Mouse (Mus musculus) cerebellum, adult (tissue): ENCODE data around the gene Lama4.

ENCODE experiments used
- ATAC-seq: cut with Nextera tagmentation; 2 replicates; pipeline ENCODE4 v1.9.2; 2017; ENCODE audit warnings: mild to moderate bottlenecking, moderate library complexity, mixed read lengths; ENCODE audit not compliant: insufficient number of reproducible peaks, low FRiP score, low TSS enrichment

Gene Lama4

DNA sequence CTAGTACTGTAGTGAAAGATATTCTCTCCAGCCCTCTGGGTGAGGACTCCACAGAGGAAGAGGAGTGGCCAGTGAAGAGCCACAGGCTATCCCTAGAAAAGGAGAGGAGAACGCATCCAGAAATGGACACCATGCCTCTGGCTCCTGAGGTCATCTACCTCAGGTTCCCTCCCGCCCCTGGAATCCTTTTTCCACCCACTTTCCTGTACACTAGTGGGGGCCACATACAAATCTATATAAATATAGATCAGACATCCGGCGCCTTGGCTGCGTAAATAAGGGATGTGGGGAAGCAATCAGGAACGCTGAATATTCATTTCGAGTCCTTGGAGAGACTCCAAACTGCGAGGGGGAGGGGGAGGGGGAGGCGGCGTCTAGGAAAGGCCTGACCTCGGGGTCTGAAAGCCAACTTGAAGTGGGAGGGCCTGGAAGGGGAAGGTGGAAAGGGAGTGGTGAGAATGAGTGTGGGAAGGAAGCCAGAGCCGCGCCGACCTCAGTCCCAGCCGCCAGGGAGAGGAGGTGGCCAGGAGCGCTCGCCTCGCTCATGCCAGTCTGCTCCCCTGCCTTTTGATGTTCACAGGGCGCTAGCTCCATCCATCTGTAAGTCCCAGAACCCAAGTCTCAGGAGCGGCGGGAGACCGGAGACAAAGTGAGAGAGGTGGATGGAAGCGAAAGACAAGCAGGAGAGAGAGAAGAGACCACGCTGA, at the start of gene Lama4:
Lama4 (plus strand) TSS at position 441 of the 707 bp plus-strand sequence.
- ATAC-seq = no peak

DNA sequence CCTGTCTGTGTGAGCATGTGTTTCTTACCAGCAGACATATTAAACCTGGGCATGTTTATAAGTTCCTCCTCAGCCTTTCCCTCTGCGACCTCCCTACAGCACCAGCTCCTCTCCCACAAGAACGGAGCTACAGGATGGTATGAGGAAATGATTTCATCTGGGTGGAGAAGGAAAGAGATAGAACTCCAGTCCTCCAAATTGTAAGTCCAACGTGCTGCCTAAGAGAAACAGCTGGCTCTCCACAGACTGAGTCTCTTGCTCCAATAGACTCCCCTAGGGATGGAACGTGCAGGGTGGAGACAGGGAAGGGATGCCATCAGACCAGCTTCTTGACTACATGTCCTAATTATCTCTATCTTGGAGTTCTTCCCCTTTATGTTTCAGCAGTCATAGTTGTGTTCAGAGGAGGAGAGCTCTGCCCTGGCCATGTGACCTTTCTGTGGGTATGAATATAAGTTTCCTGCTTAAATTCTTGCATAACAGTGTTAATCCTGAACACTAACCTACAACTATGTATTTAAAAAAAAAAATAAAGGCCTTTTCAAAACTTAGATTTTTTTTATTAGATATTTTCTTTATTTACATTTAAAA, 49.2 kb upstream of the Lama4 start:
- no peak for ATAC-seq

DNA sequence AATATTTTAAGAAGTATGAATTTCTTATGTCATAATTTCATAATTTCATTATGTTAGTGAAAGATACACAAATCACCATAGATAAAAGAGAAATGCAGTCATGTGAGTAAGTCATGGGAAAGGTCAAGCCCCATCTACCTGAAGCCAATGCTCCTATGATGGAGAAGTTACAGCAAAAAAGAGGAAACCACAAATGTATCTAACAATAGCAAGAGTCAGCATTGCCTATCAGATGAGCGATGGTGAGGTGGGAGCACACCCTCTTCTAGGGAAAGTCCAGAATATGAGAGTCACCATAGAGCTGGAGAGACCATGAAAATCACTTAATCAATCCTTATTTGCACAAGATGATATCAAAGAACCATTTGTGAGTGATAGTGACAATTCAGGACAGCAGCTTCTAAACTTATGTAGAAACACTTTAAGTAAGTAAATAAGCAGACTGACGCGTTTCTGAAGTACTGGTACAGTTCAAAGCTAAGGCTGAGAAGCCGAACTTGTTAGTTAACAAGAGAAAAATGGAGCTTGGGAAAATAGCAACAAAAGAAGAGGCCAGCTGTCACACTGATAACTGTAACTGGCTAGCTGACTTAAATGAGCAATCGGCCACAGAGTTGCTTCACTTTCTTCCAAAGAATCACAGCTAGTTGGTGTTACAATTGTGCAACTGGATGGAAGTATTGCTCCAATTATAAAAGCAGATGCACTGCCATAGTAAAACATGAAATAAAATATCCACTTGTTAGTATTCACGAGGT, 36.2 kb upstream of the Lama4 start:
- ATAC-seq = no peak

DNA sequence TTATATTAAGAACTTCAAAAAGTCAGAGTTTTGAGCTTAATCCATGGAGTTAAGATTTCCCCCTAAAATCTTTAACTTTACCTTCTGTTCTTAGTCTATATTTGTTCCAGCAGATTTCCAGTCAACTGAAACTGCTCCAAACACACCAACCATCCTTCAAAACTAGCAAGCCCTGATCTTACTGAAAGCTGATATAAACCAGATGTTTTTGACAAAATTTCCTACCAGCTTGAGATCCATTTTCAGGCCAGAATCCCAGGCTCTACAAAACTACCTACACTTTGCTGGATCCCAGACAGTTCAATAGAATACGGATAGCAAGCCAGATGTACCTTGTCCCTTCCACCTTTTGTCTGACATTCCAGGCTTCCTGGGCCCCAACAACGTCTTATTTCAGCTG, 20.6 kb upstream of the Lama4 start:
- ATAC-seq = no peak

DNA sequence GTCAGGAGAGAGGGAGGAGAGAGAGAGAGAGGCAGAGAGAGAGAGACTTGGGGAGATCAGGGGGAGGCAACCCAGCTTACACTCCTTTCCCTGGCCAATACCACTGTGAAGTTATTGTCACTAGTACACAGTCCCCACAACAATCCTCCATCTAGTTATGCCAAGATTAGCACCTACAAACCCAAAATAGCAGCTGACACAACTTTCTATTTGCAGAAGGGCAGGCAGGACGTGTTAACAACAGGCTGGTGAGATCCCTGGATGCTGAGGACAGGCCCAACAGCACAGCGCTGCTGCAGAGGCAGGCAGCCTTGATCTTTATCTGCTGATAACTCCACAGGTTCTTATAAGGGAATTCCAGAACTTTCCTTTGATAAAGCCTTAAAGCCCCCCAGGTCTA, 3.4 kb upstream of the Lama4 start:
- no peak for ATAC-seq

DNA sequence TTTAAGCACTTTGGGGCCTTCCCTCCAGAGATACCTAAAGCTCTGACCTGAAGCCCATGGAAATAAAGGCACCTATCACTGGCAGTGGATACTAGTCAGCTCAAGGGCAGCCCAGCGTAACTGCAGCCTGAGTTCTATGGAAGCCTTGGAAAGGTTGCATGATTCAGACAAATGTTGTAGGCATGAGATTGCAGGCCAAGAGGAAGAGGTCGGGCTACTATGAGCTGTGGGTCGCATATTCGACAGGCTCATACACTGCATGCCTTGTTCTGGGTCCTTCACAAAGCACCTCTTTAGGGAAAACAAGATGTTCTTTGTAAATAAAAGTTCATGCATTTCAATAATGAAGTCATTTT, 618 bp upstream of the Lama4 start:
- ATAC-seq = no peak

DNA sequence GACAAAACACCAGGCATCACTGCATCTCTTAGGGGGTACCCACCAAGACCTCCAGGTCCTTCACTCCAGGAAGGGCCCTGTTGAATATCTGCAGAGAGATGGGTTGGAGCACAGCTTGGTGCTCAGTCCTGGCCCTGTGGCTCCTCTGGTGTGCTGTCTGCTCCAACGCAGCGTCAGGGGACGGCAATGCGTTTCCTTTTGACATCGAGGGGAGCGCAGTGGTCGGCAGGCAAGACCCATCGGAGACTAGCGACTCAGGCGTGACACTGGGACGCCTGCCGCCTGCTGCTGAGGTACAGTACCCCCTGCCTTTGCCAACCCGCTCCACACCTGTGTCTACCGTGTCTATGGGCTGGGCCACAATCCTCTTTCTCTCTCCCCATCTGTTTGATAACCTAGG, 542 bp downstream of the Lama4 start:
- ATAC-seq = no peak

DNA sequence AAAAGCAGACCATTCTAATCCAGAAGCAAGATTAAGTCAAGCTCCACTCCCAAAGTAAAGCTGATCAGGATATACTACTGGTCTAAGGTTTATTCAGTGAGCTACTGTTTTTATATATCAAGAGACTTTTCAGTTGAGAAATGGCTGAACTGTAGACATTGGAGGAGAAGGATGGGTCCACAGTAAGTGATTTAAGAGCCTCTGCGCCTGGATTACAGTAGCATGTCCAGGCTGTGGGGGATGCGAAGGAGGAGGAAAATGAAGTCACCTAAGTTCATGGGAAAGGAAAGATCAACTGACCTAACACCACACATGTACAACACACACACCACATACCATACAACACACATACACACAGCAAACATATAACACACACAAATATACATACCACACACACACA, 1.3 kb downstream of the Lama4 start:
- ATAC-seq = no peak

DNA sequence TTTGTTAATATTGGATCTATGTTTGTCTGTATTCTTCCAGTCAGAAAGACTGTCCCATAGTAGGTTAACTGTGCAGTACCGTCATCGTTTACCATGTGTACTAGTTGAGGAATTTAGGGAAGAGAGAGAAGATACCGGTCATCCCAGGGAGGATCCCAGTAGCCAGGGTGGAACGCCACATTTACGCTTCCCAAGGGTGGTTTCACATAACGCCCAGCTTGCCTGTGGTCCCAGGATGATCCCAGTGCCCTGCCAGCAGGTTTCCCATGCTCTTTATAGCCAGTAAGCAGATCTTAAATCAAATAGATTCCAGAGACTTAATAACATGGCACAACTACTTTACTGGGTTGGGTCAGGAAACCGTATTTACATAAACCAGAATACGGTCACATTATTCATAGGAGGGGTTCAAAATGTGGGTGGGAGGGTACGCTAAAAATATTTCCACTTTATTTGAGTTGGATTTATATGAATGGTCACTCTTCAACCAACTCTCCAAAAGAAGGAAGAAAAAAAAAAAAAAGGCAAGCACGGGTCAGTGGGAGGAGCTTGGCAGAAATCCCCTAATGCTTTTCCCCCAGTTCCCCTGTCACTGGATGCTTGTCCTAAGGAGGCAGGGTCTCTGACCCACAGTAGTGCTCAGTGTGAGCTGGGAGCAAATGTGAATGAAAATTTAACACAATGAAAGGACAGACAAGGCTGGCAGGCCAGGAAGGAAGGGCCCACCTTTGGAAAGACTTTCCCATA, 3.2 kb downstream of the Lama4 start:
- ATAC-seq = no peak

DNA sequence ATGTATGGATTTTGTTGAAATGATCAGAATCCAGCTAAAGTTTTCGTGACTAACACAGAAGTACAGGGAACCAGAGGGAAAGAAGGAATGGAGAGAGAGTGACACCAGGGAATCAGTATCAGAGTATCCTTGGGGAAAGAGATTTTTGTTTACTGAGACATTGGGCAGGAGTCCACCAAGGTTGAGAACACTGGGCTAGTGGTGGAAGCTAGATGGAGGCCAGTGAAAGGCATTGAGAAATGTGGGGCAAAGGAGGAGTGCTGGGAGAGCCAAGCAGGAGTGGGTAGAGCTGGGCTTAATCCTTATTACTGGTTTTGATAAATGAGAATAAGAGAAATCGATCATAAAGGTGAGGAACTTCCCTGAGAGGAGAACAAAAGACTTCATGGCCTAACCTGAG, 4.2 kb downstream of the Lama4 start:
- no peak for ATAC-seq

DNA sequence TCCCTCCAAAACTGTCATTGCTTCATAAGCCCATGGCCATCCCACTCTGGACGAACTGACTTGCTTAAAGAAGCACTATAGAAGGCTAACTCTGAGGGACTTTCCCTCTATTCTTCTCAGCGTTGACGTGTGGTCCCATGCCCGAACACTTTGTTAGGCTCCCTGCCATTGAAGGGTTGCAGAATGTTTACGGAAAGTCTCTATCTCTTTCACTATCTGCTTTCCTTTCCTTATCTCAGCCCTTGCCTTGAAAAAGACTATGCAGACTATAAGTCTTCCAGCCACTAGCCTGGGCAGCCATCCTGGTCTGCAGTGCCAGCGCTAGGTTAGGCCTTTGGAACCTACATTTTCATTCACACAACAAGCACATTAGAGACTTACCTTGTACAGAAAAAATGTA, 4.7 kb downstream of the Lama4 start:
- ATAC-seq = no peak

DNA sequence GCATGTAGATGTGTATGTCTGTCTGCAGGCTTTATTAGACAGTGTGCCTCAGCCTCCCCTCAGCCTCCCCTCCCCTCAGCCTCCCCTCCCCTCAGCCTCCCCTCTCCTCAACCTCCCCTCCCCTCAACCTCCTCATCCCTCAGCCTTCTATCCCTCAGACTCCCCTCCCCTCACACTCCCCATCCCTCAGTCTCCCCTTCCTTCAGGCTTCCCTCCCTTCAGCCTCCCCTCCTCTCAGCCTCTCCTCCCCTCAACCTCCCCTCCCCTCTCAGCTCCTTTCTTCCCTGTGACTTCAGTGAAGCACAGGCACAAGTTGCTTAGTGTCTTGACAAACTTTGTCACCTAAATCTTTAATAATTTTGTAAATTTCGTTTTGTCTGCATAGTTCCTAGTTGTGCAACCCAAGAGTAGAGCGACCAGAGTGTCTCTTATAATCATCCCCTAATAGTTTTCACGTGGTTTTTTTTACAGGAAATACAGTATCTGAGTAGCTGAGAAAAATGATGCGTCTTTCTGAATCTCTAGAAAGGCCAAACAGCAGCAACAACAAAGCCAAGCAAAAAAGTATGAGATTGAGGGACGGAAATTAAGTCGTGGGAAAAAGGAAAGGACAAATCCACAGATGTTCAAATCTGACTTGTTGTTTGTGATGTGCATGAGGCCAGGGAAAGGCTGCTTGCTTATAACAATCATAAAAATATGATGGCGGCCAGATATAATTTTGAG, 7.1 kb downstream of the Lama4 start:
- no peak for ATAC-seq

DNA sequence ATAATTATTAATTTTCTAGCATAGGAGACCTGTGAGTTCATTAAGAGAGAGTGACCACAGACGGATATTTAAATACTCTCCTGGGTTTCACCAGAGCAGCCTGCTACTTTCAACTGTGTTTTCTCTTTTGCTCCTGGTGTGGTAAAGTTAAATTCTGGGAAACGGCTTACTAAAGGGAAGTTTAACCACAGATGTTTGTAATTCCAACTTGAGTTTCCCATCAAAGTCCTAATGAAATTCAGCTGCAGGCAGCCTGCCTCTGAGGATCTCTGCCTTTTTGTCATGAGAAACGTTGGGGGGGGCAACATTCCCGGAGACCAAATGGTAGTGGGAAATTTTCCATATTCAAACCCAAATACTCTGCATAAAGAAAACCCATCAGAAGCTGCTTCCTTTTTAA, 7.7 kb downstream of the Lama4 start:
- no peak for ATAC-seq

DNA sequence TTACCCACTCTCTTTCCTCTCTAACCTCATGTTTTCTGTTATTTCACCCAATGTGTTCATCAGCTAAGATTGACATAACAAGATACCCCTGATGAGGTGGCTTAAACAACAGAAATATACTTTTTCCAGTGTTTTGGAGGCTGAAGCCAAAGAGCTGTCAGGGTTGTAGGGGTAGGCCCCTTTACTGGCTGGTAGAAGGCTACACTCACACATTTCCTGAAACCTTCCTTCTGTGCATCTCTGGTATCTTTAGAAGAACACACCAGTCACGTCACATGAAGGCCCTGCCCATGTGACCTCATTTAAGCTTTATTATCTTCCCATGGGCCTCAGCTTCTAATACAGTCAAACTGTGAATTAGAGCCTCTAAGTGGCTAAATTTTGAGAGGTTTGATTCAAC, 12.9 kb downstream of the Lama4 start:
- no peak for ATAC-seq

DNA sequence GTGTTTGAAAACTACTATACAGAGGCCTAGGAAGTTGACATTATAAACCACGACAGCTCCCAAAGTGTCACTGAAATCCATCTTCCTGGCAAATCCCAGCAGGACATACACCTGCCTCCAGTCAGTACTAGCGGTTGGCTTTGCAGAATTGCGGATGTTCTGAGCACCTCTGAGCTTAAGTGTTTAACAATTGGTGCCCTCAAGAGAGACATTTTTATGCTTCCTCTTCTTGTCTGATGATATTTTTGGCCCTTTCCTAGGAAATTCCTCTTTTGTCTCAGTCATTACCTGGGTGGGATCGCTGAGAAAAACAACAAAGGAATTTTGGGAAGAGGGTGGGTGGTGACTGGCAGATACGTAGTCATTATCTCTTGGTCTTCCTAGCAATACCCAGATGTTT, 14.4 kb downstream of the Lama4 start:
- ATAC-seq = no peak

DNA sequence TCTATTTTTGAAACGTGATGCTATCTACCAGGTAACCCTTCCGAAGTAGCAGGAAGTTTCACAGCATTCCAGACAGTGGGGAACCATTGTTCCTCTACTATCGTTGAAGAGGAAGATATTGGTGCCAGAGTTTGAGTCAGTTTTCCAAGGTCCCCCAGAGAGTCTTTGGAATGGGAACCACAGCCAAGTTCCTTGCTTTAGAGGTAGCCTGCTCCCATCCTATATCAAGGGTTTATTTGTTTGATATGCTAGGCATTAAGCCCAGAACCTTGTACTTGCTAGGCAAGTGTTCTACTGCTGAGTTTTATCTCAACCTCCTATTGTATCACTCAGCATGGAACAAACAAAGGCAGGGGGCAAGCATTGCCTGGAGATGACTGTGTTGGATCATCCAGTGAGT, 15.7 kb downstream of the Lama4 start:
- no peak for ATAC-seq

DNA sequence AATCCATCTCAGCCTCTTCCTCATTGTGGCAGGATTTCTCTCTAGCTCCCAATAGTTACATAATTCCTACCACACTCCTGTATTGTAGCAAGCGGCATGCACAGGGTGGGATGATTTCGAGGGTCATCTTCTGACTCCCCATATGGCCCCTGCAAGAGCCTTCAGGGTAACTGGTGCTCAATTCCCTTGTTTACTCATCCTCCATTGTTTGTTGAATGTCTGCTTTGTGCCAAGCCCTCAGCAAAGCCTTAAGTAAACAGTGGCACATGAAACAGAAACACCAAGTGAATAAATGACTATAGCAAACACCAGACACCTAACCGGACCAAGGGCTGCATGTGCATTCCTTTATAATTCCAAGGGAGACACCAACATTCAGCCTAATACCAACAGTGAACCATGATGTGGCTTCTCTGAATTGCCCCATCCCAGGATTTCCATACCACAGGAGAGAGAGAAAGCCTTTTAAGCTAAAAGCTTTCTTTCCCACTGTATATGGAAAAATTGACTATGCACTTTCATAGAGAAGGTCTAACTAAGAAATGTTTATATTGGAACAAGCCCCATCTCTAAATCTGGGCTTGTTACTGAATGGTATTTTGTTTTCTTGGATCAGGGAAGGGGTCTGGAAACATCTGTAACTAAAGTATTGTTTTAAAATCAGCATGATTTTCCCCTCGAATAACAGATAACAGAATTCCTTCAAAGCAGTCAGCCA, 19.2 kb downstream of the Lama4 start:
- no peak for ATAC-seq

DNA sequence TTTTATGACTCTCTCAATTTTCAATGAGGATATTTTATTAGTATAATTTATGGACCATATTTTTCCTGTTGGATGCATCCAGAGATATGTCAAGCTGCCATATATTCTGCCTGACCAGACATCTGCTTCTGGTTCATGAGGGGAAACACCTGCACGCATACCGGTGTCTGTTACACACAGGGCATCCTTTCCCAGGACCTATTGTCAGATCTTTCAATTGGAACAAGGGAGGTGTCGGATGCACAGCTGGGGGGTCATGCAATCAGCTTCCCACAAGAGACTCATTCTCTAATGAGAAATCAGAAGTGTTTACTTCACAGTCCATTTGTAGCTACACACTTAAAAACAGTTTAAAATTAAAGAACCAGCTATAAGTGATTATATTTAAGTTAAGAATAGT, 20.7 kb downstream of the Lama4 start:
- ATAC-seq = no peak

DNA sequence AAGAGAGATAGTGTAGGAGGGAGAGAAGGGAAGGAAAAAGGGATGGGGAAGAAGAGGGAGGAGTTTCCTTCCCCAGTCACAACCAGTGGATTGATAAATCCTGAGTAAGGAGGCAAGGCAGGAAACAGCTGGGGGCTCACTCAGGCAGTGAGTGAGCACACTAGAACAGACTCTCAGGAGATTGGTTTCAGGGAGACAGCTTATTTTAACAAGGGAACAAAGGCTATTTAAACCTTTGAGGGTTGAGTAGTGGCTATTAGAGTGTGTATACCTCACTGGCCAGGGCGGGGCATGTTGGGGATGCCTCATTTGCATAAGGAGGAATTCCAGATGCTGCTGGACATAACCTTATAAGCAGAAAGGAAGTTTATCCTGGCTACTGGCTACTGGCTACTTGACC, 27.5 kb downstream of the Lama4 start:
- no peak for ATAC-seq
